Mouse (Mus musculus) heart, postnatal 0 days (tissue): ENCODE measurements around the gene Prkn. TPM values are rescaled to one million over a fixed set of nuclear protein-coding genes. Genes with fewer than 3 reads are reported as not detected.
"Not testable (repeated sequence)": the region's sequence is repeated elsewhere in the genome, so short reads cannot be mapped to it uniquely, and the experiment has no call there.

Source experiments
- ATAC-seq: fragments of 200-750 bp; cut with Nextera tagmentation; 2 replicates; pipeline ENCODE4 v1.8.0; 2017; ENCODE audit warnings: low read depth, moderate number of reproducible peaks, moderate library complexity; ENCODE audit not compliant: insufficient read depth
- DNase-seq: peaks from one replicate; pipeline ENCODE4 v3.0.0-alpha.2; 2016; ENCODE audit warnings: low spot score
- H3K27ac ChIP-seq: fragments of 300-500 bp; sonication (generic); 2 replicates; pipeline ENCODE4 v1.5.1; 2014; ENCODE audit warnings: low read depth, mild to moderate bottlenecking
- H3K27me3 ChIP-seq: fragments of 300-500 bp; sonication (generic); 2 replicates; pipeline ENCODE4 v1.6.1; 2014; ENCODE audit warnings: low read length, mixed read lengths; ENCODE audit not compliant: control insufficient read depth, insufficient read depth
- H3K36me3 ChIP-seq: fragments of 300-500 bp; sonication (generic); replicated peaks from 2 replicates; pipeline ENCODE4 v1.6.1; 2014; ENCODE audit warnings: low read length, mixed read lengths; ENCODE audit not compliant: control insufficient read depth, insufficient read depth
- H3K4me1 ChIP-seq: fragments of 300-500 bp; sonication (generic); 2 replicates; pipeline ENCODE4 v1.6.1; 2014; ENCODE audit warnings: antibody characterized with exemption; ENCODE audit not compliant: control insufficient read depth, insufficient read depth
- H3K4me2 ChIP-seq: fragments of 300-500 bp; sonication (generic); 2 replicates; pipeline ENCODE4 v1.6.1; 2014; ENCODE audit warnings: low read depth, mild to moderate bottlenecking, low read length, moderate library complexity
- H3K4me3 ChIP-seq: fragments of 300-500 bp; sonication (generic); 2 replicates; pipeline ENCODE4 v1.5.1; 2014; ENCODE audit warnings: low read depth, low read length
- H3K9ac ChIP-seq: fragments of 300-500 bp; sonication (generic); replicated peaks from 2 replicates; pipeline ENCODE4 v1.6.1; 2014; ENCODE audit warnings: low read depth, low read length, mixed read lengths
- H3K9me3 ChIP-seq: fragments of 300-500 bp; sonication (generic); replicated peaks from 2 replicates; pipeline ENCODE4 v1.6.1; 2016; ENCODE audit warnings: low read length; ENCODE audit not compliant: control insufficient read depth
- CTCF ChIP-seq: IDR thresholded peaks from 2 replicates; pipeline ENCODE4 v1.5.1; 2016; ENCODE audit warnings: antibody characterized with exemption, control low read depth, low read depth
- EP300 ChIP-seq: IDR thresholded peaks from 2 replicates; pipeline ENCODE4 v1.6.1; 2016; ENCODE audit warnings: antibody characterized with exemption, low read depth
- WGBS: fragments of 180-500 bp; shearing (Covaris S2); extraction: QIAGEN DNeasy Blood & Tissue Kit; methylation state at CpG from one replicate; pipeline ENCODE4 v1.1.7; 2014; 5-methylcytosine and 5-hydroxymethylcytosine counted together
- polyA plus RNA-seq: library from polyadenylated mRNA; unstranded; fragments of >200 nt; fragmentation: Nextera tagmentation; extraction: Ambion mirVana; gene quantifications from 2 replicates; pipeline ENCODE4 v1.2.1, GENCODE M21; 2015
- total RNA-seq: library from RNA; depleted of rRNA; stranded (reverse); fragments of >200 nt; gene quantifications from 2 replicates; pipeline ENCODE4 v1.2.3, GENCODE M21; 2014; ENCODE audit warnings: low replicate concordance

Gene Prkn
- total and polyA plus RNA-seq, 2 experiments from 2014 or later = 4.5 to 14.2 TPM

DNA sequence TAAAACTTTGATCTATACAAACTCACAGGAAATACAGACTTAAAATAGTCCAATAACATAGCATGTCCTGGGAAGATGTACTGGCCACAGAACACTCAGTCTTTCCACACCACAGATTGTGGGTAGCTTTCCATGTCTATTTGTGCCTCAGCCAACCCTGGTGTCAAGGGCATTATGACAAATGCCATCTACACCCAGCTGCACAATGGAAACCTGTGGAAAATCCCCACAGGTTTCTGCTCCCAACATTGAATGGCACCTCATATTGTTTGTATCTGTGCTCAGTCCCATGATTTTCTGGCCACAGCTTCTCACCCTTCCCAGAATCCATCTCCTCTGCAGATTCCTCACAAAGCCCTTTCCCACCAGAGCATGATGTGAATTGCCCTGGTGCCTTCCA lies 347.2 kb downstream of the Prkn start:
- TF ChIP-seq EP300 = no peak
- TF ChIP-seq CTCF = no peak
- H3K27ac ChIP-seq = no peak overlapping the region

GRCm38 (mm10) chr17:11188494-11188893 lies 348.3 kb downstream of the Prkn start:
- no peaks in the 10 kb centered on the region for H3K9me3 ChIP-seq
- ATAC-seq (no peak), DNase-seq (no peak)
- TF ChIP-seq EP300 (no peak), CTCF (no peak)
- no peaks in the 10 kb centered on the region for H3K27me3 ChIP-seq
- no peak overlapping the region for H3K4me3 ChIP-seq
- H3K27ac ChIP-seq = no peak overlapping the region
- H3K9ac ChIP-seq = no peak overlapping the region
- H3K4me2 ChIP-seq = no peak overlapping the region
- H3K4me1 ChIP-seq = no peaks in the 10 kb centered on the region
- 70% methylated on average over 4 of the region's 4 CpGs for WGBS
- no peaks in the 10 kb centered on the region for H3K36me3 ChIP-seq

More for the DNA sequence above, 347.2 kb downstream of the Prkn start:
- DNase-seq = no peak
- no peak for ATAC-seq
- no peaks in the 10 kb centered on the region for H3K9me3 ChIP-seq
- H3K4me1 ChIP-seq = no peaks in the 10 kb centered on the region
- no peaks in the 10 kb centered on the region for H3K36me3 ChIP-seq
- no peak overlapping the region for H3K4me3 ChIP-seq
- no peak overlapping the region for H3K9ac ChIP-seq
- no peak overlapping the region for H3K4me2 ChIP-seq
- no peaks in the 10 kb centered on the region for H3K27me3 ChIP-seq

DNA sequence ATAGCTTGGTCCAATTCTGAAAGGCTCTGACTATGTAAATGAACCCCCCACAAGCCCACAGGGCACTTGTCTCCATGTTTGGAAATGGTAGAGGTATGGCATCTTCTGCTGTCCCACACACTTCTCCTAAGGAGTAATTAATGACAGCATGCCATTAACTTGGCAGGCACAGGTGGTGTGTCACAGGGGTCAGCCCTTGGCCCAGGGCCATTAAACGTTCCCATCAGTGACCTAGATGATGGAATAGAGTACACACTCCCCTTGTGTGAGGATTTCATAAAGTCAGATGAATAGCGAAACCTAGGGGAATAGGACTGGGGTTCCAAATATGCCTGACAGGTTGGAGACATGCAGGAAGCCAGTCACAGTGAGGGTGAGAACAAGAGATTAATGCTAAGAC lies 350.1 kb downstream of the Prkn start:
- Histone ChIP-seq H3K27ac (no peak overlapping the region), H3K27me3 (no peaks in the 10 kb centered on the region), H3K4me1 (no peaks in the 10 kb centered on the region), H3K4me2 (no peak overlapping the region), H3K9ac (no peak overlapping the region), H3K36me3 (no peaks in the 10 kb centered on the region), H3K9me3 (no peaks in the 10 kb centered on the region), H3K4me3 (no peak overlapping the region)
- TF ChIP-seq CTCF = no peak
- no peak for TF ChIP-seq EP300
- DNase-seq (no peak), ATAC-seq (no peak)
- WGBS = 61% methylated on average over 2 of the region's 2 CpGs

GRCm38 (mm10) chr17:11198134-11198533 lies 357.9 kb downstream of the Prkn start:
- H3K9ac ChIP-seq = no peak overlapping the region
- TF ChIP-seq CTCF (no peak), EP300 (no peak)
- no peak overlapping the region for H3K4me2 ChIP-seq
- H3K4me3 ChIP-seq = no peak overlapping the region
- H3K27me3 ChIP-seq = no peaks in the 10 kb centered on the region
- H3K9me3 ChIP-seq = no peaks in the 10 kb centered on the region
- no peaks in the 10 kb centered on the region for H3K4me1 ChIP-seq
- 71% methylated on average over 2 of the region's 2 CpGs for WGBS
- no peak for ATAC-seq
- DNase-seq = no peak
- no peaks in the 10 kb centered on the region for H3K36me3 ChIP-seq
- H3K27ac ChIP-seq = no peak overlapping the region

DNA sequence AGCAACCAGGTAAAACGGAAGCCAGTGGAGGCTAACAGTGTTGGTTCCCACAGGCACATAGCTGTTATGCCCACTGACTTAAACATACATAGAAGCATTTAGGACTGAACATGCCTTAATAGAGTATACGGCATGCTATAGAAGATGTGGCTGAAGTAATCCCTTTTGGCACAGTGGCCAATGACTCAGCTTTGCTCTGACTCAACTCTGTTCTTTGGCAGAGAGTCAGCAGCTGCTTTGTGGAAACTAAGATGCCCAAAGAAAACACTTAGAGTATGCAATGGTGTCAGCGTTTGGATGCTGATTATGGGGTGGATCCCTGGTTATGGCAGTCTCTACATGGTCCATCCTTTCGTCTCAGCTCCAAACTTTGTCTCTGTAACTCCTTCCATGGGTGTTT lies 368.9 kb downstream of the Prkn start:
- H3K4me3 ChIP-seq, H3K27ac ChIP-seq, H3K36me3 ChIP-seq, H3K4me1 ChIP-seq, H3K9ac ChIP-seq, H3K4me2 ChIP-seq, H3K27me3 ChIP-seq, ATAC-seq, DNase-seq, H3K9me3 ChIP-seq: not testable (repeated sequence)
- 64% methylated on average over 4 of the region's 4 CpGs for WGBS

DNA sequence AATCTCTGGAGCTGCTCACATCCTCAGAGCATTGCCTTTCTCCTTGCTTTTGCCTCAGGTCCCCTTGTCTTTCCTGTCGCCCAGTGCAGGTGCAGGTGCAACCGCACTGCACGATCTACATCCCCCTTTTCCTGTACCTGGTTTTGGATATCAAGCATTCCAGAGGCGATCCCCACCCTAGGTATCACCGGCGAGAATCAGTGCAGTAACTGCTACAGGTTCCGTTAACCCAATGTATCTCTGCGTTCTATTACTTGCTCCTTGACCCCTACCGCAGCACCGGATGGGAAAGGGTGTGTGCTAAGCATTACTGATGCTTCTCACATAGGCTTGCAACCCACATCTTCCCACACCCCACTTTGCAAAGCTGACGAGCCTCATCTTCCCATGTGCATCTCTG lies 370.8 kb downstream of the Prkn start:
- 80% methylated on average over 11 of the region's 11 CpGs for WGBS
- no peak for TF ChIP-seq EP300
- TF ChIP-seq CTCF = no peak
- no peak overlapping the region for H3K4me3 ChIP-seq
- no peaks in the 10 kb centered on the region for H3K27me3 ChIP-seq
- H3K9ac ChIP-seq = no peak overlapping the region
- no peaks in the 10 kb centered on the region for H3K9me3 ChIP-seq
- no peak for ATAC-seq
- H3K4me2 ChIP-seq = no peak overlapping the region
- no peak overlapping the region for H3K27ac ChIP-seq
- no peaks in the 10 kb centered on the region for H3K36me3 ChIP-seq
- DNase-seq = no peak
- H3K4me1 ChIP-seq = no peaks in the 10 kb centered on the region
